Mouse (Mus musculus) T-cell, adult 2 months (primary cell): ENCODE data around the gene Fgfr1op2.

Experiments
- DNase-seq: peaks from one replicate; pipeline ENCODE4 v3.0.0; 2022; ENCODE audit warnings: low spot score

The Fgfr1op2 gene

DNA sequence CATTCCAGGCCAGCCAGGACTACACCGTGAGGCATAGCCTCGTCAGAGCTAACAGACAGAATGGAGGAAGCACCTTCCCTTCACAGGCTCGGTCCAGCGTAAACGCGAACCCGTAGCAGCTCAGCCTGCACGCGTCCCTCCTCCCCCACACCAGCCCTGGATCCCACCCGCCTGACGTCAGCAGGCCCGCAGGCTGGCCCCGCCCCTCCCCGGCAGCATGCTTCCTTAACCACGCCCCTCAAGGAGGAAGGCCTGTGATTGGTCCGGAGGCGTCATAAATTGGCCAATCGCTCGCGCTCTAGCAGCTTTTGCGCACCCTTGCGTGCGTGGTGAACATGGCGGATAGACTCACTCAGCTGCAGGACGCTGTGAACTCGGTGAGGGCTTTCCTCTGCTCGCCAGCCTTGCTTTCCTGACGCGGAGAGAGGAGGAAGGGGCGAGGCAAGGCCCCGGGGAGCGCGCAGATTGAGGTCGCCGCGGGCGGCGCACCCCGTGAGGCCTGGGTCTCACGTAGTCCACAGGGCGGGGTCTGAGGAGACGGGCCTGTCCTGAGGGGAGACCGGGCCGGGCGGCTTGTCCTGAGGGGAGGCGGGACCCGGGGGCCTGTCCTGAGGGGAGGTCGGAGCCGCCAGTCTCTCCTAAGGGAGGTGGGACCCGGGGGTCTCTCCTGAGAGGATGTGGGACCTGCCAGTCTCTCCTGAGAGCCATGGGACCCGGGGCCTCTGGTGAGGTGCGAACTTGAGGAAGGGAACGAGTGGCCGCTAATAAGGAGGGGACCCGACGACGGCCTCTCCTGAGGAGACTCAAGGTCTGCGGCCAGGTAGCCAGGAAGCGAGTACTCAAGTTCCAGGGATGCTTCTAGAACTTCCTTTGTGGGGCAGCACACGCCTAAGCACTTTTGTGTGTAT is 65.5 kb downstream of the Fgfr1op2 start, which contains the start of the genes Med21 and Tm7sf3:
Med21 (plus strand) TSS at position 272 of the 908 bp plus-strand sequence.
Tm7sf3 (minus strand) TSS at position 549 of the 908 bp plus-strand sequence.
- peak; percentile 99 for DNase-seq

DNA sequence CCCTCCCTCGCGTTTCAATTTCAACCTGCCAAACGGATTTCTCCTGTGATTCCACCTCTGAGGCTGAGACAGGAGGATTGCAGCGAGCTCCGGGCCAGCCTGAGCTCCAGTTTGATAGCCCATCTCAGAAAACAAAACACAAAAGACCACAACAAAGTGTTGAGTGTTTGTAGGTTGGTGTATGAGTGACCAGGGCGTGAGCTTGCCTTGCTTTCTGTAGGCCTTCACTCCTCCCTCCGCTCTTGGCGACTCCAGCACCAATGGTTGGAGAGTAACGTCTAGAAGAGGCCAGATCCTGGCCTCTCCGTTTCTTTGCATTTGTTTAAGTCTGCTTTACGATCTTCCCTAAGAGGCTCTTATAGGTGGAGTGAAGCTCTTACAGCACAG is 66.2 kb downstream of the Fgfr1op2 start:
- no peak for DNase-seq
